Mouse (Mus musculus) adrenal gland, postnatal 36 days (tissue): ENCODE results near the gene Ostn. TPM values are rescaled to one million over a fixed set of nuclear protein-coding genes. Genes with fewer than 3 reads are reported as not detected.
"Not testable (repeated sequence)": the region's sequence is repeated elsewhere in the genome, so short reads cannot be mapped to it uniquely, and the experiment has no call there.

Experiments used
- DNase-seq, 2 experiments: peaks; one replicate each; pipeline ENCODE4 v3.0.0; 2021; ENCODE audit warnings: mixed read lengths in 1 of 2
- long read RNA-seq, 2 experiments: library from polyadenylated mRNA; stranded (forward); transcript quantifications; one replicate each; pipeline ENCODE4 v2.0.0; 2021; ENCODE audit warnings: borderline sequencing depth in 2 of 2
- total RNA-seq, 2 experiments: library from RNA; stranded (reverse); gene quantifications; 2 replicates each; pipeline ENCODE4 v1.2.3; 2021

Ostn gene
- not detected for total RNA-seq
- long read RNA-seq, experiment 1: 0 reads
- long read RNA-seq, experiment 2: 0 reads

- not testable (repeated sequence) for DNase-seq
These were observed at the start of gene Ostn for GRCm38 (mm10) chr16:27307189-27307588. Gene Ostn, plus strand, starts transcription at chr16:27307489.

GRCm38 (mm10) chr16:27268748-27269147 lies 38.5 kb upstream of the Ostn start:
- DNase-seq: no peak

- DNase-seq: no peak
These were observed 19.9 kb upstream of the Ostn start for GRCm38 (mm10) chr16:27287410-27287809.

GRCm38 (mm10) chr16:27296508-27296907 lies 10.8 kb upstream of the Ostn start:
- no peak for DNase-seq

GRCm38 (mm10) chr16:27296929-27297328 lies 10.4 kb upstream of the Ostn start:
- no peak for DNase-seq

GRCm38 (mm10) chr16:27319099-27319498 lies 11.8 kb downstream of the Ostn start:
- no peak for DNase-seq

GRCm38 (mm10) chr16:27322047-27322446 lies 14.8 kb downstream of the Ostn start:
- DNase-seq: no peak

- DNase-seq: no peak
These were observed 19.2 kb downstream of the Ostn start for GRCm38 (mm10) chr16:27326463-27326862.

- DNase-seq: no peak
These were observed 40.2 kb downstream of the Ostn start for GRCm38 (mm10) chr16:27347521-27347920.

GRCm38 (mm10) chr16:27348359-27348758 lies 41.1 kb downstream of the Ostn start:
- no peak for DNase-seq

GRCm38 (mm10) chr16:27349235-27349634 lies 41.9 kb downstream of the Ostn start:
- no peak for DNase-seq

GRCm38 (mm10) chr16:27349878-27350532 lies 42.7 kb downstream of the Ostn start:
- no peak for DNase-seq

- DNase-seq: no peak
These were observed 47.2 kb downstream of the Ostn start for GRCm38 (mm10) chr16:27354464-27354863.

GRCm38 (mm10) chr16:27360059-27360458 lies 52.8 kb downstream of the Ostn start:
- no peak for DNase-seq

GRCm38 (mm10) chr16:27370191-27370590 lies 62.9 kb downstream of the Ostn start, which contains the start of gene Uts2b:
Gene Uts2b, minus strand, starts transcription at chr16:27370239.
- no peak for DNase-seq

GRCm38 (mm10) chr16:27370700-27371099 lies 63.4 kb downstream of the Ostn start:
- no peak for DNase-seq

GRCm38 (mm10) chr16:27374139-27374538 lies 66.8 kb downstream of the Ostn start:
- DNase-seq: no peak

- DNase-seq: no peak
These were observed 68.0 kb downstream of the Ostn start for GRCm38 (mm10) chr16:27375318-27375717.

GRCm38 (mm10) chr16:27376556-27376955 lies 69.3 kb downstream of the Ostn start:
- no peak for DNase-seq

- DNase-seq: no peak
These were observed 74.9 kb downstream of the Ostn start for GRCm38 (mm10) chr16:27382217-27382616.

- DNase-seq: no peak
These were observed 77.8 kb downstream of the Ostn start for GRCm38 (mm10) chr16:27384893-27385603.

GRCm38 (mm10) chr16:27385649-27386048 lies 78.4 kb downstream of the Ostn start:
- no peak for DNase-seq

GRCm38 (mm10) chr16:27386850-27387407 lies 79.6 kb downstream of the Ostn start:
- no peak for DNase-seq
